Mouse (Mus musculus): ENCODE data around the gene Sumo3. TPM values are rescaled to one million over a fixed set of nuclear protein-coding genes. Genes with fewer than 3 reads are reported as not detected.

The Sumo3 gene
- polyA plus RNA-seq, 1 experiment: 254 TPM

- WGBS: 35% methylated on average over 5 of the region's 5 CpGs
- TF ChIP-seq CTCF (IDR thresholded peaks at IDR 0.05; ENCODE audit: extremely low read depth, insufficient read length, insufficient replicate concordance, low read depth, low read length): no peak
- TF ChIP-seq POLR2A (IDR thresholded peaks at IDR 0.05; ENCODE audit: low read depth, low read length): no peak
- Histone ChIP-seq H3K27me3 (ENCODE audit: control insufficient read depth, insufficient read depth, low read length) (no peaks in the 10 kb centered on the region), H3K4me1 (ENCODE audit: control insufficient read depth, insufficient read depth, insufficient read length, low read length) (peaks cover 7% of the 10 kb centered on the region; the same call in 1 of the 2 replicates), H3K4me3 (ENCODE audit: low read depth, low read length) (no peak overlapping the region), H3K36me3 (ENCODE audit: control insufficient read depth, insufficient read depth, low read length) (peaks cover 4% of the 10 kb centered on the region; the same call in 1 of the 2 replicates), H3K27ac (ENCODE audit: insufficient read depth, low read depth, low read length) (no peak overlapping the region; the same call in 1 of the 2 replicates)
These were observed 939 bp upstream of the Sumo3 start for GRCm38 (mm10) chr10:77604958-77605357.

GRCm38 (mm10) chr10:77605368-77605767, 529 bp upstream of the Sumo3 start:
- H3K4me1 ChIP-seq (ENCODE audit: control insufficient read depth, insufficient read depth, insufficient read length, low read length): peaks cover 7% of the 10 kb centered on the region; the same call in 1 of the 2 replicates
- WGBS: 14% methylated on average over 1 of the region's 1 CpGs
- H3K27me3 ChIP-seq (ENCODE audit: control insufficient read depth, insufficient read depth, low read length): no peaks in the 10 kb centered on the region
- TF ChIP-seq CTCF (IDR thresholded peaks at IDR 0.05; ENCODE audit: extremely low read depth, insufficient read length, insufficient replicate concordance, low read depth, low read length) (peak; percentile 34; the same call in 1 of the 2 replicates), POLR2A (IDR thresholded peaks at IDR 0.05; ENCODE audit: low read depth, low read length) (no peak)
- peak overlapping the region; percentile 87 for H3K27ac ChIP-seq (ENCODE audit: insufficient read depth, low read depth, low read length)
- H3K4me3 ChIP-seq (ENCODE audit: low read depth, low read length): no peak overlapping the region
- peaks cover 8% of the 10 kb centered on the region; the same call in 1 of the 2 replicates for H3K36me3 ChIP-seq (ENCODE audit: control insufficient read depth, insufficient read depth, low read length)

GRCm38 (mm10) chr10:77606855-77607254, 958 bp downstream of the Sumo3 start:
- Histone ChIP-seq H3K4me1 (ENCODE audit: control insufficient read depth, insufficient read depth, insufficient read length, low read length) (peaks cover 7% of the 10 kb centered on the region; the same call in 1 of the 2 replicates), H3K4me3 (ENCODE audit: low read depth, low read length) (peak overlapping the region; percentile 83), H3K27me3 (ENCODE audit: control insufficient read depth, insufficient read depth, low read length) (no peaks in the 10 kb centered on the region), H3K36me3 (ENCODE audit: control insufficient read depth, insufficient read depth, low read length) (peaks cover 20% of the 10 kb centered on the region), H3K27ac (ENCODE audit: insufficient read depth, low read depth, low read length) (peak overlapping the region; percentile 82)
- 4% methylated on average over 7 of the region's 7 CpGs for WGBS
- no peak for TF ChIP-seq POLR2A (IDR thresholded peaks at IDR 0.05; ENCODE audit: low read depth, low read length)

DNA sequence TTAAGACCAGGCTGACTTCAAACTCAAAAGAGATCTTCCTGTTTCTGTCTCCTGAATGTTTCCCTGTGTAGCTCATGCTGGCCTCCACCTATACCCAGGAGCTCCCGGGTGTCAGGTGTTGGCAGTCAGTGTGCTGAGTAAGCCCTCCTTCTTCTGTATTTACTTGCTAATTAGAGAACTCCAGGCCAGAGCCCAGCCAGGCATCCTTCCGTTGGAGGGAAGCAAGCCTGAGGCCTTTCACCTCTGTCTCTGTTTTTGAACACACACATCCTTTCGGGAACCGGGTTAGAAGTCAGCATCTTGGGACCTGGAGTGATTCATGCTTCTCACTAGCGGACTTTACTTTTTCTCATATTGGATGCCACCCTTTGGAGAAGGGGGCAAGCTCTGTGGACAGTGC, 1.5 kb downstream of the Sumo3 start:
- Histone ChIP-seq H3K36me3 (ENCODE audit: control insufficient read depth, insufficient read depth, low read length) (peaks cover 22% of the 10 kb centered on the region), H3K4me3 (ENCODE audit: low read depth, low read length) (peak overlapping the region; percentile 83; the same call in 1 of the 2 replicates), H3K4me1 (ENCODE audit: control insufficient read depth, insufficient read depth, insufficient read length, low read length) (peaks cover 7% of the 10 kb centered on the region; the same call in 1 of the 2 replicates), H3K27me3 (ENCODE audit: control insufficient read depth, insufficient read depth, low read length) (no peaks in the 10 kb centered on the region), H3K27ac (ENCODE audit: insufficient read depth, low read depth, low read length) (no peak overlapping the region)
- 37% methylated on average over 5 of the region's 5 CpGs for WGBS
- TF ChIP-seq CTCF (IDR thresholded peaks at IDR 0.05; ENCODE audit: extremely low read depth, insufficient read length, insufficient replicate concordance, low read depth, low read length) (no peak), POLR2A (IDR thresholded peaks at IDR 0.05; ENCODE audit: low read depth, low read length) (no peak)

GRCm38 (mm10) chr10:77608589-77608988, 2.7 kb downstream of the Sumo3 start:
- H3K4me1 ChIP-seq (ENCODE audit: control insufficient read depth, insufficient read depth, insufficient read length, low read length): peaks cover 11% of the 10 kb centered on the region; the same call in 1 of the 2 replicates
- H3K36me3 ChIP-seq (ENCODE audit: control insufficient read depth, insufficient read depth, low read length): peaks cover 25% of the 10 kb centered on the region
- no peak for TF ChIP-seq POLR2A (IDR thresholded peaks at IDR 0.05; ENCODE audit: low read depth, low read length)
- no peak for TF ChIP-seq CTCF (IDR thresholded peaks at IDR 0.05; ENCODE audit: extremely low read depth, insufficient read length, insufficient replicate concordance, low read depth, low read length)
- no peaks in the 10 kb centered on the region for H3K27me3 ChIP-seq (ENCODE audit: control insufficient read depth, insufficient read depth, low read length)
- no peak overlapping the region for H3K4me3 ChIP-seq (ENCODE audit: low read depth, low read length)
- 89% methylated on average over 8 of the region's 8 CpGs for WGBS
- H3K27ac ChIP-seq (ENCODE audit: insufficient read depth, low read depth, low read length): no peak overlapping the region

DNA sequence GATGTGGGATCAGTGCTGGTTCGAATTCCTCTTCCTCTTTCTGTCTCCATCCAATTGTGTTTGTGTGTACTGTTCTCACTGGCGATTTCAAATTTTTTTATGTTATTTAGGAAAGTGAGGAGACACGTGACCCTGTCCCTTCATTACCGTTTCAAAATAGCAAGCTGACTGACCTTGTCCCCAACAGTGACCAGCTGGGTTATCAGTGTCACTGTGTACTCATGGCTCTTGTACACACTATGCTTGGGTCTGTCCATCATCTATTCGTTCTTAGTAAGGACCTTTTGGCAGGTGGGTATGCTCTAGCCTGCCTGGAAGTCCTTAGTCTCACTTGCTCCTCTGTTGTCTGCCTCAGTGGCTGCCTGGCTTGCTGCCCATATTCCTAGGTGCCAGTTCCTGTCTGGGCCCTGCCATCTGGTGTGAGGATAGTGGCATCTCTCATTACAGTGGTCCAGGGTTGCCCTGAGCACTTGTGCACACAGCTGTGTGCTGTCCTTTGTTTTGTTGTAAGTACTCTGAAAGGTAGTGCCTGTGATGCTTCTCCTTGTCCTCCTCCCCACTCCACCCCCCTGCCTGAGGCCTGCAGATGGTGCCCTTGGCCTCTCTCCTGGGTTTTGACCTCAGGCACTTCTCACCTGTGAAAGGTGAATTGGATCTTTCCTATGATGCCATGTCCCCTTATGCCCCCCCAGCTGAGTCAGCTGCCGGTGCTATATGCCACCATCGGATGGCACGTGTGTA, 4.5 kb downstream of the Sumo3 start:
- no peak overlapping the region for H3K4me3 ChIP-seq (ENCODE audit: low read depth, low read length)
- peaks cover 34% of the 10 kb centered on the region for H3K36me3 ChIP-seq (ENCODE audit: control insufficient read depth, insufficient read depth, low read length)
- peaks cover 14% of the 10 kb centered on the region for H3K4me1 ChIP-seq (ENCODE audit: control insufficient read depth, insufficient read depth, insufficient read length, low read length)
- 79% methylated on average over 8 of the region's 8 CpGs for WGBS
- no peak overlapping the region for H3K27ac ChIP-seq (ENCODE audit: insufficient read depth, low read depth, low read length)
- H3K27me3 ChIP-seq (ENCODE audit: control insufficient read depth, insufficient read depth, low read length): no peaks in the 10 kb centered on the region
- TF ChIP-seq POLR2A (IDR thresholded peaks at IDR 0.05; ENCODE audit: low read depth, low read length) (no peak), CTCF (IDR thresholded peaks at IDR 0.05; ENCODE audit: extremely low read depth, insufficient read length, insufficient replicate concordance, low read depth, low read length) (no peak)

- TF ChIP-seq CTCF (IDR thresholded peaks at IDR 0.05; ENCODE audit: extremely low read depth, insufficient read length, insufficient replicate concordance, low read depth, low read length): no peak
- TF ChIP-seq POLR2A (IDR thresholded peaks at IDR 0.05; ENCODE audit: low read depth, low read length): no peak
- Histone ChIP-seq H3K4me3 (ENCODE audit: low read depth, low read length) (no peak overlapping the region), H3K27ac (ENCODE audit: insufficient read depth, low read depth, low read length) (peak overlapping the region; percentile 82), H3K27me3 (ENCODE audit: control insufficient read depth, insufficient read depth, low read length) (no peaks in the 10 kb centered on the region), H3K4me1 (ENCODE audit: control insufficient read depth, insufficient read depth, insufficient read length, low read length) (peaks cover 8% of the 10 kb centered on the region), H3K36me3 (ENCODE audit: control insufficient read depth, insufficient read depth, low read length) (peaks cover 56% of the 10 kb centered on the region)
- 16% methylated on average over 3 of the region's 3 CpGs for WGBS
These were observed 7.5 kb downstream of the Sumo3 start for GRCm38 (mm10) chr10:77613409-77613808.

Data from small intestine, adult 2 months (tissue).